Mouse (Mus musculus) hindbrain, embryonic 11.5 days (tissue): ENCODE data around the gene Arhgap8. TPM values are rescaled to one million over a fixed set of nuclear protein-coding genes. Genes with fewer than 3 reads are reported as not detected.
"Not testable (repeated sequence)": the region's sequence is repeated elsewhere in the genome, so short reads cannot be mapped to it uniquely, and the experiment has no call there.

Source experiments
- ATAC-seq: fragments of 200-750 bp; cut with Nextera tagmentation; 2 replicates; pipeline ENCODE4 v1.8.0; 2017; ENCODE audit warnings: mild to moderate bottlenecking, moderate TSS enrichment, moderate library complexity; ENCODE audit not compliant: low FRiP score
- DNase-seq: peaks from one replicate; pipeline ENCODE4 v3.0.0-alpha.2; 2015; ENCODE audit warnings: low spot score
- H3K27ac ChIP-seq: fragments of 300-500 bp; sonication (generic); 2 replicates; pipeline ENCODE4 v1.5.1; 2014; ENCODE audit warnings: mild to moderate bottlenecking, low read depth, low read length
- H3K27me3 ChIP-seq: fragments of 300-500 bp; sonication (generic); 2 replicates; pipeline ENCODE4 v1.6.1; 2014; ENCODE audit warnings: mild to moderate bottlenecking, low read length, moderate library complexity, mixed read lengths; ENCODE audit not compliant: control insufficient read depth, insufficient read depth
- H3K36me3 ChIP-seq: fragments of 300-500 bp; sonication (generic); 2 replicates; pipeline ENCODE4 v1.6.1; 2014; ENCODE audit warnings: mild to moderate bottlenecking, low read length, moderate library complexity, mixed read lengths; ENCODE audit not compliant: control insufficient read depth, insufficient read depth
- H3K4me1 ChIP-seq: fragments of 300-500 bp; sonication (generic); replicated peaks from 2 replicates; pipeline ENCODE4 v1.6.1; 2014; ENCODE audit warnings: low read length, mixed read lengths; ENCODE audit not compliant: control insufficient read depth, insufficient read depth
- H3K4me2 ChIP-seq: fragments of 300-500 bp; sonication (generic); replicated peaks from 2 replicates; pipeline ENCODE4 v1.6.1; 2014; ENCODE audit warnings: mild to moderate bottlenecking, low read depth, low read length
- H3K4me3 ChIP-seq: fragments of 300-500 bp; sonication (generic); 2 replicates; pipeline ENCODE4 v1.5.1; 2014; ENCODE audit warnings: low read depth, low read length
- H3K9ac ChIP-seq: fragments of 300-500 bp; sonication (generic); 2 replicates; pipeline ENCODE4 v1.6.1; 2014; ENCODE audit warnings: low read depth, low read length
- H3K9me3 ChIP-seq: fragments of 300-500 bp; sonication (generic); 2 replicates; pipeline ENCODE4 v1.6.1; 2016; ENCODE audit warnings: low read length; ENCODE audit not compliant: control insufficient read depth
- WGBS: fragments of 180-500 bp; shearing (Covaris S2); extraction: QIAGEN DNeasy Blood & Tissue Kit; methylation state at CpG from one replicate; pipeline ENCODE4 v1.1.7; 2014; 5-methylcytosine and 5-hydroxymethylcytosine counted together
- polyA plus RNA-seq: library from polyadenylated mRNA; unstranded; fragments of >200 nt; fragmentation: Nextera tagmentation; extraction: Ambion mirVana; gene quantifications from 2 replicates; pipeline ENCODE4 v1.2.1, GENCODE M21; 2014

Gene Arhgap8
- polyA plus RNA-seq, 1 experiment from 2014 or later = 2.9 TPM

DNA sequence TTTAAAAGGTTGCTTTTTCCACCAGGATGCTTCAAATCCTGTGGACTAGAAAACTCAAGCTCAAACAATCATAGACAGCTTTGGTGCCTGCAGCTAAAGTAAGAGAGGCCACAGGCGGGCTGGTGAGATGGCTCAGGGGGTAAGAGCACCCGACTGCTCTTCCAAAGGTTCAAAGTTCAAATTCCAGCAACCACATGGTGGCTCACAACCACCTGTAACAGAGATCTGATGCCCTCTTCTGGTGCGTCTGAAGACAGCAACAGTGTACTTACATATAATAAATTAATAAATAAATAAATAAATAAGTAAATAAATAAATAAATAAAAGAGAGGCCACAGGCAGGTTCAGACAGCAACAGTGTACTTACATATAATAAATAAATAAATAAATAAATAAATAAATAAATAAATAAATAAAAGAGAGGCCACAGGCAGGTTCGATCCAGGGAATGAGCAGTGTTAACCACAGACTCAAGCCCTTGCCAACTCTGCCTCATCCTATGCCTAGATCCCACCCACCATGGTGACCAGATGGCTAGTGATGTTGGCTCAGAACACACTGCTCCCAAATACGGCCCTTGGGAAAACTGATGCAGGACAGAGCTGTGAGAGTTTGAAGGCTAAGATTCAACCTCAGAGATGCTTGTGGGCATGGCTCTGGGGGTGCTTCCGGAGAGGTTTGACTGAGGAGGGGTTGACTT is 2.1 kb upstream of the Arhgap8 start:
- not testable (repeated sequence) for ATAC-seq

DNA sequence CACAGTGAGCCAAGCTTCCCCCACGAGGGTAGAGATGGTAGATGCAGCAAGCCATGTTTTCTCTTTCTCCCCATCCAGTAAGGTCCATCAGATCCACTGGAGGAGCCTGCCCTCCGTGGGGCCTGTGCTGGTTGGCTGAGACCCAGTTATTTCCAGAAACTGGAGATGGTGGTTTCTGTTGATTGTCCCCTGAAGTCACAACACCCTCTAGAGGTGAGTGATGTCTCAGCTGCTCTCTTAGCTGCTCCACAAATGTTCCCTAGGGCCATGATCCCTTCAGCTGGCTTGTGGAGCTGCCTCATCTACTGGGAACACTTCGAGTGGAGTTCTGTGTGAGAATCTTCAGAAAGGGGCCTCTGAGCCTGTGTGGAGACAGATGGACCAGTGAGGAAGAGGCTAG is 1.1 kb upstream of the Arhgap8 start:
- DNase-seq = no peak
- H3K27me3 ChIP-seq = peaks cover 23% of the 10 kb centered on the region

More for the DNA sequence above, 2.1 kb upstream of the Arhgap8 start:
- not testable (repeated sequence) for H3K4me2 ChIP-seq, H3K9ac ChIP-seq, H3K4me1 ChIP-seq, H3K9me3 ChIP-seq, DNase-seq, H3K36me3 ChIP-seq, H3K27ac ChIP-seq, H3K4me3 ChIP-seq
- H3K27me3 ChIP-seq = peaks cover 23% of the 10 kb centered on the region
- WGBS = 63% methylated on average over 6 of the region's 6 CpGs

DNA sequence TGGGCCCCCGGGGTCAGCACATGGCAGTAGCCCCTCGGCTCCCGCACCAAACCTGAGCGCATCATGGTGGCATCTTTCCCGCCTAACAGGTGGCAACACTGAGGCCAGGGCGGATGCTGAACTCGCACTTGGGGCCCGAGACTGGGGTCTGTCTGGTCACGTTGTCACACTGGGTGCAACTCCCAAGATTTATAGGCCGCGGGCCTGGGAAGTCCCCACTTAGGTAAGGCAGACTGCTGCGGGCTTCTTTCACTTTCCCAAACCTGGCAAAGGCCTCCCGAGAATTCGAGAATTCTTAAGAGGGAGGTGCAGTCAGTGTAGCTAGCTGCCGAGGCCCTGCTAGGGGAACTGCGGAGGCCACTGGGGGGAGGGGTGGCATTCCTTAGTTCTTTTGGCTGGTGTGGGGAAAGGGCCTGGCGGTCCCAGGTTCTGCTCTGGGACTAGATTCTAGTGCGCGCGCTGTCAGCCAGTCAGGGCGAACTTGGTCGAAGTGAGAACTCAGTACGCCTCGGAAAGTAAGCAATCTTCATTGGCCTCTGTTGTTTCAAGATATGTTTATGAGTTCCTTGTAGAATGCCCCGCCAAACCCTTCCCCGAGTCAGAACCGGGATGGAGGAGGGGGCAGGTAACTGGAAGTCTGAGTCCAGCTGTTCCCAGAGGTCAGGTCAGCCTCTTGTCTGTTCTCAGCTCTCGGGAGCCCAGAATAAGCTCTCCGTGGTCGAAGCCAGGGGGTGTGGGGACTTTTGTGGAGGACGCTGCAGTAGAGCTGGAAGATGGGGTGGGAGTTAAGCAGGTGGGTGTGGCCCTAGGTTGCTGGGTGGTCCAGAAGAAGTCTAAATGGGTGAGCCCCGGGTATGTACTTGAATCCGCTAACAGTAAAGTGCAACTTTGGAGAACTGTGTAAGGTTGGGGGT is 696 bp downstream of the Arhgap8 start:
- no peak for ATAC-seq
- Histone ChIP-seq H3K4me2 (peak overlapping the region; percentile 31), H3K9ac (no peak overlapping the region), H3K4me1 (peaks cover 2% of the 10 kb centered on the region; the same call in 1 of the 2 replicates), H3K4me3 (peak overlapping the region; percentile 9; the same call in 1 of the 2 replicates), H3K27me3 (peaks cover 23% of the 10 kb centered on the region), H3K27ac (no peak overlapping the region), H3K9me3 (no peaks in the 10 kb centered on the region), H3K36me3 (no peaks in the 10 kb centered on the region)
- 4% methylated on average over 33 of the region's 33 CpGs for WGBS
- DNase-seq = peak; percentile 51

More for the DNA sequence above, 1.1 kb upstream of the Arhgap8 start:
- 56% methylated on average over 3 of the region's 3 CpGs for WGBS
- no peak overlapping the region for H3K4me3 ChIP-seq
- peaks cover 4% of the 10 kb centered on the region; the same call in 1 of the 2 replicates for H3K4me1 ChIP-seq
- H3K36me3 ChIP-seq = no peaks in the 10 kb centered on the region
- H3K9ac ChIP-seq = no peak overlapping the region
- H3K27ac ChIP-seq = no peak overlapping the region
- no peak for ATAC-seq
- H3K4me2 ChIP-seq = no peak overlapping the region
- H3K9me3 ChIP-seq = no peaks in the 10 kb centered on the region

DNA sequence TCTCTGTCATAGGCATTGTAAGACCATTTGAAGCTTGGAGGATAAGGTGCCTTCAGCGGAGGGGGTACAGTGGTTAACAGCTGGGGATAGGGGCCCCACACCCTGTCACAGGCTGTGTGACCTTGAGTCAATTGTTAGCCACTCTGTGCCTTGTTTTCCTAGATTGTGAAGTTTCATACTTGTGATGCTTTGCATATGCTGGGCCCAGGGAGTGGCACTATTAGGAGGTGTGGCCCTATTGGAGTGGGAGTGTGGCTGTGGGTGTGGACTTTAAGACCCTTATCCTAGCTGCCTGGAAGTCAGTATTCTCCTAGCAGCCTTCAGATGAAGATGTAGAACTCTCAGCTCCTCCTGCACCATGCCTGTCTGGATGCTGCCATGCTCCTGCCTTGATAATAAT is 3.8 kb downstream of the Arhgap8 start:
- peaks cover 23% of the 10 kb centered on the region for H3K27me3 ChIP-seq
- not testable (repeated sequence) for H3K4me2 ChIP-seq, H3K9me3 ChIP-seq, H3K27ac ChIP-seq, ATAC-seq, H3K9ac ChIP-seq, H3K4me1 ChIP-seq, H3K36me3 ChIP-seq, DNase-seq, H3K4me3 ChIP-seq
- WGBS = 94% methylated on average over 1 of the region's 1 CpGs

DNA sequence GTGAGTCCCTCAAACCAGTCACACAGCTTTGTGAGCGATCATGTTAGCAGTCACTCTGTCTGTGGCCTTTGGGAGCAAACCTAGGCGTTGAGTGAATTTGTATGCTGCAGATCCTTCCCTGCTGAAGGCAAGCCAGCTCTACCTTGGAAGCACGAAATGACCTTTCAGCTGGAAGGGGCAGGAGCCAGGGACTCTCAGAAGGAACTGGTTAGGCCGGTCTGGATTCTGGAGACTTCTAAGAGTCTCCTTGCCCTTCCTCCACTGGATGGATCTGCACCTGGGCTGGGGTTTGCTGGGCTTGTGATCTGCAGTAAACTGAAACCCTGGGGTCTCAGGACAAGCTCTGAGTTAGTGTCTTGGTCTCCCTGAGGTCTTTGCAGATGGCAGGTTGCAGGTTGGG is 4.3 kb downstream of the Arhgap8 start:
- Histone ChIP-seq H3K27me3 (peaks cover 19% of the 10 kb centered on the region), H3K4me1 (peaks cover 2% of the 10 kb centered on the region; the same call in 1 of the 2 replicates), H3K4me3 (no peak overlapping the region), H3K4me2 (no peak overlapping the region), H3K27ac (no peak overlapping the region), H3K36me3 (no peaks in the 10 kb centered on the region), H3K9ac (no peak overlapping the region), H3K9me3 (no peaks in the 10 kb centered on the region)
- no peak for DNase-seq
- no peak for ATAC-seq
- 59% methylated on average over 4 of the region's 4 CpGs for WGBS

DNA sequence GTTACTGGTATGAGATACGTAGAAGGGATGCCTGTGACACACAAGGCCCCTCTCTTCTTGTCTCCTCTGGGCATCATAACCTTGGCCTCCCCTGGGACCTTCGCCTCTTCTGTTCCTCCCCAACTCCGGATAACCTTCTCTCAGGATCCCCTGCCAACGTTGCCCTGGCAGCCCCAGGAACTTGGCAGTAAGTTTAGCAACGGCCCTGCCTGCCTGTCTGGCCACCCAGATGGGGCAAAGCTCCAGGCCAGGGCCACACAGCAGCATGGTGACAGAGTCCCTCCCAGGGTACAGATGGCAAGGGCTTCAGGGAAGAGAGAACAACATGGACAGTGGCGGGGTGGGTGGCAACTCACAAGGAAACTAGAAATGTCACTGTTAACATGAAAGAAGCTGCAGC is 9.8 kb downstream of the Arhgap8 start:
- H3K27me3 ChIP-seq = no peaks in the 10 kb centered on the region
- H3K4me1 ChIP-seq = no peaks in the 10 kb centered on the region
- H3K9ac ChIP-seq = no peak overlapping the region
- 80% methylated on average over 6 of the region's 6 CpGs for WGBS
- DNase-seq (no peak), ATAC-seq (no peak)
- no peaks in the 10 kb centered on the region for H3K36me3 ChIP-seq
- H3K4me2 ChIP-seq = no peak overlapping the region
- H3K4me3 ChIP-seq = no peak overlapping the region
- no peaks in the 10 kb centered on the region for H3K9me3 ChIP-seq
- no peak overlapping the region for H3K27ac ChIP-seq

DNA sequence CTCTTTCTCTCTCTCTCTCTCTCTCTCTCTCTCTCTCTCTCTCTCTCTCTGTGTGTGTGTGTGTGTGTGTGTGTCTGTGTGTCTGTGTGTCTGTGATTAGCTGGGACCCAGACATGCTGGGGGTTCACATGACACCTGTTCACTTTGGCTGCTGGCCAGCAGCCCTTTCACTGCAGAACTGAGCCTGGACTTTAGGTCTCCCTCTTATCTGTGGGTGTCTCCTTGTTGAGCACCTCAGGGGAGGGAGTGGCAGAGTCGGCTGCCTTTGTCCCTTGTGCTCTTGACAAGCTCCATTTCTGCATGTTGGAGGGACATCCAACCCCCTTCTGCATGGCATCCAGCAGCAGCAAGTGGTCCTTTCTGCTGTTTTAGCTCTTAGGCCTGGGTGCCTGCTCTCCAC is 11.0 kb downstream of the Arhgap8 start:
- no peaks in the 10 kb centered on the region for H3K36me3 ChIP-seq
- H3K9me3 ChIP-seq = no peaks in the 10 kb centered on the region
- WGBS = 67% methylated on average over 1 of the region's 1 CpGs
- no peak for DNase-seq
- no peaks in the 10 kb centered on the region for H3K27me3 ChIP-seq
- H3K4me1 ChIP-seq = no peaks in the 10 kb centered on the region
- no peak overlapping the region for H3K27ac ChIP-seq
- ATAC-seq = no peak
- H3K4me3 ChIP-seq = no peak overlapping the region
- H3K4me2 ChIP-seq = no peak overlapping the region
- H3K9ac ChIP-seq = no peak overlapping the region

DNA sequence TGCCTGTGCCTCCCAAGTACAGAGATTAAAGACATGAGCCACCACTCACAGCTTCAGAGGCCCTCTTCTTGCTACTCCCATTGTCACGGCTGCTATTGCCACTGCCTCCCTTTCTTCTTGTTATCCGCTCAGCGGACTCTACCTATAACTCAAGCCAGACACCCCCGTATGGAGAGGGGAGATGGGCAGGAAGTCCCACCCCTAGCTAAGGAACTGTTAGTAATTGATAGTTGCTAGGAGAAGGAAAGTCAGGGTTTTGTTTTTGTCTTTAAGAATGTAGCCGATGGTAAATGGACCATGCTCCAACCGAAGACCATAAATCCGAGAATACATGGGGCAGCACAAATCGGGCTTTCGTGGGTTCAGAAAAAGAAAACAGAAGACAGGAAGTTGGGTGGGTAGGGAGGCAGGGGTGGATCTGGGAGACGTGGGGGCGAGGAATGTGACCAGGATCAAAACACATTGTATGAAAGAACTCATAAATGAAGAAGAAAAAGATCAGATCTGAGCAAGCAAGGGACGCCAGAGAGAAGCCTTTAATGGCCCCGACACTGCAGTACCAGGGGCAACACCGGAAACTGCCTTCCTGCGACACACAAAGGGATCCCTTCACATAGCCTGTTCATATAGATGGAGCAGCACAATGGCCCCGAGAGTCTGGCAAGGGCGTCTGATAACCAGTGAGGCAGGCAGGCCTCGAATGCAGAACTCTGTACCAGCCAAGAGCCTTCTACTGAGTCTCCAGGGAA is 12.0 kb downstream of the Arhgap8 start:
- Histone ChIP-seq H3K4me1 (no peaks in the 10 kb centered on the region), H3K27ac (no peak overlapping the region), H3K9me3 (no peaks in the 10 kb centered on the region), H3K27me3 (no peaks in the 10 kb centered on the region), H3K9ac (no peak overlapping the region), H3K4me2 (no peak overlapping the region), H3K4me3 (no peak overlapping the region), H3K36me3 (no peaks in the 10 kb centered on the region)
- ATAC-seq = no peak
- WGBS = 69% methylated on average over 18 of the region's 18 CpGs
- DNase-seq = no peak
